13 mouse cellular contexts compared by ENCODE assay signal in genomic region chr8:34371973-34372665, GRCm38 (mm10).
A peak's percentile ranks its signal among the peaks of the same experiment; 100 is the strongest.
DNase-seq lines count a peak whose midpoint lies in the region; ATAC-seq and TF ChIP-seq lines count a peak whose summit lies in the region.
"Had no signal": no experiment of that assay in that cellular context is flagged by ENCODE, and none has a peak within 500 bp of the region (broad histone marks: within the 10 kb centered on the region; RNA-seq: fewer than 3 reads in every experiment).

No protein-coding gene starts in this region.

- peak overlapping the region; percentile 17; the same call in 1 of the 2 replicates for H3K9ac ChIP-seq in hindbrain, embryonic 16.5 days (ENCODE audit: low read depth, low read length)

- peak; percentile 61 for DNase-seq in layer of hippocampus, adult 9-11 months
- no peak for DNase-seq in layer of hippocampus, postnatal 14 days (ENCODE audit: low spot score in 2 of 2)
- DNase-seq in forebrain, embryonic 10.5 days (ENCODE audit: extremely low spot score, low spot score), result no peak
- peak; percentile 58 for DNase-seq in right cerebral cortex, postnatal 14 days
- no peak for DNase-seq in lung, adult 2 months
- DNase-seq in spleen, postnatal 4 days (ENCODE audit: low spot score in 2 of 2), result no peak
- no peak for DNase-seq in cerebellum, postnatal 36 days
- DNase-seq: cerebellum, adult 18-20 months; kidney, adult 2 months; thymus, adult 18-20 months had no signal

- WGBS in forebrain, embryonic 10.5 days, result 86% methylated on average over 17 of the region's 17 CpGs
- 67% methylated on average over 17 of the region's 17 CpGs for WGBS in hindbrain, embryonic 16.5 days
- WGBS in lung, adult 2 months, result 84% methylated on average over 17 of the region's 17 CpGs

- no peak for TF ChIP-seq POLR2A in lung, adult 2 months (IDR thresholded peaks at IDR 0.05; ENCODE audit: borderline replicate concordance, extremely low read depth, low read depth, low read length)

- peaks cover 24% of the 10 kb centered on the region for H3K4me1 ChIP-seq in forebrain, embryonic 10.5 days
- peaks cover 11% of the 10 kb centered on the region for H3K4me1 ChIP-seq in hindbrain, embryonic 16.5 days (ENCODE audit: control insufficient read depth, insufficient read depth, low read depth, low read length)
- no peaks in the 10 kb centered on the region for H3K4me1 ChIP-seq in lung, adult 2 months (ENCODE audit: control insufficient read depth, insufficient read depth, low read length)
- H3K4me1 ChIP-seq: megakaryocyte, embryonic 14.5 days had no signal

- no peaks in the 10 kb centered on the region; the same call in 1 of the 2 replicates for H3K9me3 ChIP-seq in forebrain, embryonic 10.5 days
- no peaks in the 10 kb centered on the region for H3K9me3 ChIP-seq in hindbrain, embryonic 16.5 days (ENCODE audit: control insufficient read depth, low read length)
- H3K9me3 ChIP-seq: megakaryocyte, embryonic 14.5 days had no signal

- peak overlapping the region; percentile 53; the same call in 1 of the 2 replicates for H3K27ac ChIP-seq in forebrain, embryonic 10.5 days
- no peak overlapping the region for H3K27ac ChIP-seq in hindbrain, embryonic 16.5 days (ENCODE audit: low read depth, low read length)

- no peak overlapping the region for H3K4me3 ChIP-seq in forebrain, embryonic 10.5 days
- no peak overlapping the region for H3K4me3 ChIP-seq in hindbrain, embryonic 16.5 days (ENCODE audit: low read length)
- H3K4me3 ChIP-seq in lung, adult 2 months (replicated peaks; ENCODE audit: extremely low read depth, low read depth, low read length), result no peak overlapping the region
- H3K4me3 ChIP-seq: megakaryocyte, embryonic 14.5 days had no signal

- TF ChIP-seq CTCF in lung, adult 2 months (IDR thresholded peaks at IDR 0.05; ENCODE audit: insufficient read depth, low read length), result no peak

- H3K4me2 ChIP-seq in hindbrain, embryonic 16.5 days (ENCODE audit: low read length), result no peak overlapping the region
- H3K4me2 ChIP-seq: heart, embryonic 11.5 days had no signal

- no peak for ATAC-seq in hindbrain, embryonic 16.5 days

- H3K27me3 ChIP-seq in forebrain, embryonic 10.5 days (ENCODE audit: poor library complexity, severe bottlenecking), result no peaks in the 10 kb centered on the region
- no peaks in the 10 kb centered on the region for H3K27me3 ChIP-seq in hindbrain, embryonic 16.5 days (replicated peaks; ENCODE audit: control insufficient read depth, insufficient read depth, low read length)

- H3K36me3 ChIP-seq in forebrain, embryonic 10.5 days (replicated peaks), result no peaks in the 10 kb centered on the region
- no peaks in the 10 kb centered on the region for H3K36me3 ChIP-seq in hindbrain, embryonic 16.5 days (ENCODE audit: control insufficient read depth, insufficient read depth, low read length)

Comparison
In these comparisons a context has a peak if more than half of its experiments do, and no peak if none do; other contexts are left out.
1. DNase-seq: peak in layer of hippocampus, adult 9-11 months (single experiment) and right cerebral cortex, postnatal 14 days (single experiment); none in layer of hippocampus, postnatal 14 days (0 of 2), forebrain, embryonic 10.5 days (single experiment), lung, adult 2 months (single experiment), spleen, postnatal 4 days (0 of 2) and cerebellum, postnatal 36 days (0 of 2).